8 mouse cellular contexts compared by ENCODE assay signal in genomic region chr3:53525737-53526136, GRCm38 (mm10). TPM values are rescaled to one million over a fixed set of nuclear protein-coding genes. Genes with fewer than 3 reads are reported as not detected.
DNase-seq lines count a peak whose midpoint lies in the region; ATAC-seq and TF ChIP-seq lines count a peak whose summit lies in the region.

No protein-coding gene starts in this region.

- peak; percentile 65 for DNase-seq in ES-E14 (ENCODE audit: low read depth, low spot score)
- DNase-seq in cerebellum, adult 8-10 months, result peak; percentile 34
- DNase-seq in frontal cortex, adult 2 months (ENCODE audit: extremely low spot score in 1 of 2, low spot score in 1 of 2), result peak; percentile 73 to 93
- peak; percentile 72 to 85 for DNase-seq in layer of hippocampus, adult 8-10 months (ENCODE audit: low spot score in 2 of 2)
- DNase-seq in lung, adult 2 months, result peak; percentile 47
- peak; percentile 72 for DNase-seq in ovary, postnatal 14 days (ENCODE audit: low spot score)
- peak; percentile 63 for DNase-seq in thymus, postnatal 25 days

- no peak for TF ChIP-seq POLR2A in lung, adult 2 months (IDR thresholded peaks at IDR 0.05; ENCODE audit: borderline replicate concordance, extremely low read depth, low read depth, low read length)

- H3K9ac ChIP-seq in ES-E14 (ENCODE audit: insufficient read depth, low read depth, low read length, poor library complexity, severe bottlenecking), result no peak overlapping the region

- peak overlapping the region; percentile 31 to 40 for H3K4me3 ChIP-seq in ES-E14 (ENCODE audit: insufficient read depth in 1 of 2, low read depth in 1 of 2, low read length in 2 of 2, poor library complexity in 1 of 2, severe bottlenecking in 1 of 2)
- H3K4me3 ChIP-seq in lung, adult 2 months (replicated peaks; ENCODE audit: extremely low read depth, low read depth, low read length), result peak overlapping the region; percentile 51

- H3K9me3 ChIP-seq in ES-E14 (ENCODE audit: control insufficient read depth, insufficient read depth, low read depth, low read length), result no peaks in the 10 kb centered on the region

- peak; percentile 60 for TF ChIP-seq CTCF in lung, adult 2 months (IDR thresholded peaks at IDR 0.05; ENCODE audit: insufficient read depth, low read length)

- H3K4me1 ChIP-seq in ES-E14 (ENCODE audit: control insufficient read depth in 2 of 2, insufficient read depth in 2 of 2, low read length in 2 of 2, poor library complexity in 1 of 2), result no peaks in the 10 kb centered on the region
- no peaks in the 10 kb centered on the region; the same call in 1 of the 2 replicates for H3K4me1 ChIP-seq in lung, adult 2 months (ENCODE audit: control insufficient read depth, insufficient read depth, low read length)

- WGBS in lung, adult 2 months, result 4% methylated on average over 21 of the region's 21 CpGs

- H3K27ac ChIP-seq in ES-E14 (ENCODE audit: insufficient read depth, low read depth, low read length, poor library complexity, severe bottlenecking), result no peak overlapping the region

- peak; percentile 77 to 78 for ATAC-seq in hematopoietic stem cell, adult 5-6 weeks (replicated peaks in 1 of 2; ENCODE audit: insufficient read depth in 1 of 2, low FRiP score in 2 of 2, low TSS enrichment in 1 of 2, low read depth in 1 of 2, poor library complexity in 2 of 2, severe bottlenecking in 2 of 2)

- H3K36me3 ChIP-seq in ES-E14 (ENCODE audit: control insufficient read depth, insufficient read depth, low read length, poor library complexity, severe bottlenecking), result no peaks in the 10 kb centered on the region

- in situ Hi-C loops in ES-E14 (cut with MboI; ENCODE audit: low sequenced_read_pairs in 2 of 2, unreplicated experiment in 2 of 2), result loop anchor here in 1 of 2 experiments (10.0 kb wide), 1 partner anchor 209 kb away; no protein-coding TSS in a partner anchor

TF ChIP-seq in ES-E14, 5 proteins besides CTCF, POLR2A, EP300 and RAD21:
- TF ChIP-seq MAFK (IDR thresholded peaks at IDR 0.05; ENCODE audit: insufficient read depth, low read depth, low read length) (no peak), ZC3H11A (IDR thresholded peaks at IDR 0.05; ENCODE audit: borderline replicate concordance, low read depth, low read length) (peak; percentile 81), ZNF384 (IDR thresholded peaks at IDR 0.05; ENCODE audit: low read depth, low read length) (no peak)

RNA-seq across cellular contexts. Expression of gene Stoml3, which starts 37.3 kb away (rescaled TPM):
- not detected in 2 replicates for total RNA-seq in ES-E14 (2012; rRNA removed)
- 12.9 and 24.9 TPM in 2 replicates for polyA plus RNA-seq in frontal cortex, adult 2 months (2012; rRNA removed)
- total RNA-seq in hematopoietic stem cell, adult 5-6 weeks (2017), result not detected in 2 replicates
- total RNA-seq in layer of hippocampus, adult 8-10 months (2022), result 1 to 10 TPM in 1 of 4 experiments, under 1 TPM in 3; 0.87 to 1.5 (median 0.95) TPM
- 0.06 TPM in 1 of 2 replicates, not detected in the other for polyA plus RNA-seq in lung, adult 2 months (2012; rRNA removed)
